Mouse (Mus musculus): ENCODE measurements around the gene Cdyl2.
A peak's percentile ranks its signal among the peaks of the same experiment; 100 is the strongest.

DNA sequence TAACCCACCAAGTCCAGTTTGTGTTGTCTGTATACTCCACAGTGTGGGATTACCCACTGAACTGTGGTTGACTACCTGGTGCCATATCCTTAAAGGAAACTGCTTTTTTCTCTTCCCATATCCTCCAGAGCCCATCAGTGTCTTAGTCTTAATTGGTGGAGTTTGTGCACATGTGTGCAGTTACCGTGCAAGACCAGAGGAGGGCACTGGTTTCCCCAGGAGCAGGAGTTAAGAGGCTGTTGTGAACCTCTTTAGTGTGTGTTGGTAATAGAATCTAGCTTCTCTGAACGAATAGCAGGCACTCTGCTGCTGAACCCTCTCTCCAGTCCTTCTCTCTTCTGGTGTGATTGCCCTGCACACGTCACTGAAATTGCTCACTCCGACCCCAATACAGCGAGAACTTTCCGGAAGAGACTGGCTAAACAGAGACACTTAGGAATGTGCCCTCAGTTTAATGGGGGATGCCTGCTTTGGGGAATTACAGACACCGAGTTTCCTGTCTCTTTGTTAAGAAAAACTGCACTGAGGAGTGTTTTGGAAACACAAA lies 39.1 kb upstream of the Cdyl2 start:
- no peak for TF ChIP-seq CHD2 (IDR thresholded peaks at IDR 0.05; ENCODE audit: low read length)
- TF ChIP-seq CTCF (IDR thresholded peaks at IDR 0.05 in 2 of 3, conservative IDR thresholded peaks at IDR 0.05 in 1 of 3; ENCODE audit: control insufficient read depth in 1 of 3, insufficient read depth in 1 of 3, low read depth in 2 of 3, low read length in 3 of 3, poor library complexity in 1 of 3, severe bottlenecking in 1 of 3), result peak in 1 of 3 experiments; percentile 21; a peak in 2 of 6 replicates
- TF ChIP-seq POLR2A (IDR thresholded peaks at IDR 0.05; ENCODE audit: control insufficient read depth in 1 of 2, insufficient read depth in 1 of 2, low read depth in 1 of 2, low read length in 2 of 2, poor library complexity in 1 of 2), result no peak
- no peak for TF ChIP-seq BHLHE40 (IDR thresholded peaks at IDR 0.05; ENCODE audit: borderline replicate concordance, low read depth, low read length)
- no peak for TF ChIP-seq MAX (IDR thresholded peaks at IDR 0.05; ENCODE audit: low read length)
- TF ChIP-seq TAL1 (IDR thresholded peaks at IDR 0.05; ENCODE audit: low read length), result no peak
- TF ChIP-seq USF1 (IDR thresholded peaks at IDR 0.05; ENCODE audit: low read depth, low read length), result no peak
- no peak for TF ChIP-seq ZC3H11A (IDR thresholded peaks at IDR 0.05; ENCODE audit: low read depth, low read length)
- no peak for TF ChIP-seq ZNF384 (IDR thresholded peaks at IDR 0.05; ENCODE audit: low read depth, low read length)
- TF ChIP-seq POLR2AphosphoS2 (IDR thresholded peaks at IDR 0.05; ENCODE audit: low read length), result no peak
- TF ChIP-seq MAZ (IDR thresholded peaks at IDR 0.05; ENCODE audit: low read depth, low read length), result no peak

Data from MEL (cell line).